In the genomic region with DNA sequence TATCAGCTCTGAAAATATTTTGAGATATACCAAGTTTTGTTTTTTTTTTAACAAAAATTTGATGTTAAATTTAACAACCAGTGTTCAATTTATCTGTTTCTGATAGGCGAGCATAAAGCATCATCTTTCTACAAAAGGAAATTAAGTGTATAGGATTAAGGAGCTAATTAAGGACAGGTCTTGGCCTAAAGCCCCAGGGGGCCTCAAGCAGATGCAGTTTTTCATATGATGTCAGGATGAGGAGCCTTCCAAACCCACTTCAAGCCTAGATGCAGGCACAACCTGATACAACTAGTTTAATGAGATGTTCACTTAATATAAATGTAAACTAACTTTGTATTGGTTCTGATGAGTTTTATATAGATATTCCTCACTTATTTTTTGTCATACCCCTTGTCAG, we compare ENCODE assay signal across 27 mouse cellular contexts. TPM values are rescaled to one million over a fixed set of nuclear protein-coding genes. Genes with fewer than 3 reads are reported as not detected.
DNase-seq lines count a peak whose midpoint lies in the region; ATAC-seq and TF ChIP-seq lines count a peak whose summit lies in the region.
"Had no signal": no experiment of that assay in that cellular context is flagged by ENCODE, and none has a peak within 500 bp of the region (broad histone marks: within the 10 kb centered on the region; RNA-seq: fewer than 3 reads in every experiment).

No protein-coding gene starts in this region.

- no peak for ATAC-seq in cerebellum, adult (ENCODE audit: insufficient number of reproducible peaks, low FRiP score, low TSS enrichment)
- ATAC-seq: inflammation-experienced regulatory T-cells, adult 6 months; intestine, embryonic 16.5 days; Patski had no signal

- H3K27ac ChIP-seq in layer of hippocampus, adult 2 months = peak overlapping the region; percentile 43; the same call in 1 of the 2 replicates
- H3K27ac ChIP-seq: embryonic facial prominence, embryonic 10.5 days; embryonic facial prominence, embryonic 13.5 days; forebrain, embryonic 13.5 days; heart, adult 2 months; heart, embryonic 10.5 days; heart, embryonic 13.5 days; hindbrain, embryonic 14.5 days; hindbrain, postnatal 0 days had no signal

- no peak overlapping the region for H3K4me3 ChIP-seq in layer of hippocampus, adult 2 months
- H3K4me3 ChIP-seq: embryonic facial prominence, embryonic 10.5 days; embryonic facial prominence, embryonic 13.5 days; erythroblast, embryonic 14.5 days; forebrain, embryonic 13.5 days; heart, adult 2 months; heart, embryonic 10.5 days; heart, embryonic 13.5 days had no signal

- DNase-seq in cerebellum, postnatal 14 days = peak; percentile 43 to 53
- DNase-seq in layer of hippocampus, adult 2 months (ENCODE audit: low spot score in 2 of 2) = no peak
- no peak for DNase-seq in layer of hippocampus, adult 11-12 months (ENCODE audit: low spot score)
- DNase-seq in retina, embryonic 14.5 days (ENCODE audit: low spot score) = peak; percentile 68
- no peak for DNase-seq in heart, postnatal 4 days
- DNase-seq: adrenal gland, postnatal 10 days; adrenal gland, postnatal 36 days; B cell, adult 2 months; embryo, embryonic 11 days; gastrocnemius, postnatal 10 days; gastrocnemius, postnatal 36 days; heart, adult 2 months; kidney, adult 18-20 months had no signal

- TF ChIP-seq CTCF in layer of hippocampus, adult 2 months (conservative IDR thresholded peaks at IDR 0.05) = no peak

RNA-seq across cellular contexts. Expression of gene Gpm6a, which starts 22.0 kb away (rescaled TPM):
- 100 to 1,000 TPM; 959 to 981 TPM for total RNA-seq in layer of hippocampus, adult 2 months (2021)
- total RNA-seq in heart, postnatal 4 days (2021) = 10 to 100 TPM; 11.2 to 14.6 TPM
- total RNA-seq: G1E; granulocyte monocyte progenitor cell, adult 5-6 weeks had no signal

Comparison
In these comparisons a context has a peak if more than half of its experiments do, and no peak if none do; other contexts are left out.
1. DNase-seq: peak in cerebellum, postnatal 14 days (2 of 2) and retina, embryonic 14.5 days (single experiment); none in layer of hippocampus, adult 2 months (0 of 2), layer of hippocampus, adult 11-12 months (single experiment) and heart, postnatal 4 days (single experiment).
2. RNA of gene Gpm6a, which starts 22.0 kb away (total RNA-seq): 959 to 981 TPM in layer of hippocampus, adult 2 months; 11.2 to 14.6 TPM in heart, postnatal 4 days; every median in the first group is over 10 times any median in the second.